Mouse (Mus musculus) T-helper 17 cell (primary cell): ENCODE measurements around the gene S100a10.

Experiments used
- in situ Hi-C, 2 experiments: fragments of 300-600 bp; cut with MboI, MseI; formaldehyde crosslinking; loops; 1 replicate in 1 of 2; 2 replicates in 1 of 2; pipeline ENCODE4 v1.15.1; 2025; ENCODE audit warnings: high pct_unique_total_duplicates in 2 of 2

S100a10 gene

DNA sequence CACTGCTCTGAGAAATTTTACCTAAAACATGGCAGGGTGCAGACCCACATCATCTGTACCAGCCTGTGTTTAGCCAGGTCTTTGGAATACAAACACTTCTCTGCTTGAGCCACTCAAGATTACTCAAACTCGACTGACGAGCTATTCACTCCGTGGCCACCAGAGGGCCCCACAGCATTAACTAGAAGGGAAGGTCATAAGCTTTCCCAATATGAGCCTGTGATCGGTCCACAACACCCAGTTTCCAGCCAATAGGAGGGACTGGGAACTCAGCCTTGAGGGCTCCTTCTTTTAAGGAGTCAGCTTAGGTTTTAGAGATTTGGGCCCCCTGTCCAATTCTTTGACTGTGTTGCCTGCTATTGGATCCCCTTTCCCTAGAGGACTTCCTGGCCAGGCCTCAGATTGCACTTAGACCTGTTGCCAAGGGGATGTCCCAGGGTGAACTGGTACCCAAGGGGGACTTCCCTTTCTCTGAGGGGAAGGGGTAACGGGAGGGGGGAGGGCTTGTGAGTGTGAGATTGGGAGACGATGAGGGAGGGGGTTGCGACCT lies 7.7 kb upstream of the S100a10 start:
- in situ Hi-C loops: loop anchor here in 1 of 2 experiments (5.0 kb wide), 1 partner anchor 55 kb away; no protein-coding TSS in a partner anchor

GRCm38 (mm10) chr3:93547749-93548540 lies 6.9 kb upstream of the S100a10 start:
- in situ Hi-C loops: loop anchor here in 1 of 2 experiments (5.0 kb wide), 1 partner anchor 54 kb away; no protein-coding TSS in a partner anchor

DNA sequence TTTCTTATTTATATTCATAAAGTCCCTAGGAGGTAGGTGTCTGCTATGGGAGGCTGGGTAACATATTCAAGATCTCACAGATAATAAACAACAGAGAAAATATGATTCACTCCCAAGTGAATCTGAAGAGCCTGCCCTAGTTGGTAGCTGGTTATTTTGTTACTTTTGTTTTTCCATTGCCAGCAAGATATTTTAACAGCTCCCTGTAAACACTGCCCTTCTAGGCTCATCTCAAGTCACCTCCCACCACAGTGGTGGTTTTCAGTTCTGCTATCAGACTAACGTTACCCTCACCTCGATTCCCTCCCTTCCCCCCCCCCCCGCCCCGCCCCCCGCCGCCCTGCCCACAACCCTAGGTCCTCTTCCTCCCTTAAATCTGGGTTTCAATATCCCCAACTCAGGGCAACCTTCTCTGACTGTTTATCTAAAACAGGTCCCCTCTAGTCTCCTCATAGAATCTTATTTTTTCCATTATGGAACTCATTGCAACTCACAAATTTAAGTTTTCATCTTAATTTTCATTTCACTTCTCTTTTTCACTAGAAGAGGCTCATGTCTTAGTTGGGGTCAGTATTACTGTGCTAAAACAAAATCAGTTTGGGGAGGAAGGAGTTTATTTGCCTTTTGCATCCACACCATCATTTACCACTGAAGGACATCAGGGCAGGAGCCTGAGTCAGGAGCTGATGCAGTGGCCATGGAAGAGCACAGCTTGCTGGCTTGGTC lies 6.2 kb upstream of the S100a10 start:
- in situ Hi-C loops: loop anchor here in 1 of 2 experiments (5.0 kb wide), 1 partner anchor 54 kb away; no protein-coding TSS in a partner anchor

DNA sequence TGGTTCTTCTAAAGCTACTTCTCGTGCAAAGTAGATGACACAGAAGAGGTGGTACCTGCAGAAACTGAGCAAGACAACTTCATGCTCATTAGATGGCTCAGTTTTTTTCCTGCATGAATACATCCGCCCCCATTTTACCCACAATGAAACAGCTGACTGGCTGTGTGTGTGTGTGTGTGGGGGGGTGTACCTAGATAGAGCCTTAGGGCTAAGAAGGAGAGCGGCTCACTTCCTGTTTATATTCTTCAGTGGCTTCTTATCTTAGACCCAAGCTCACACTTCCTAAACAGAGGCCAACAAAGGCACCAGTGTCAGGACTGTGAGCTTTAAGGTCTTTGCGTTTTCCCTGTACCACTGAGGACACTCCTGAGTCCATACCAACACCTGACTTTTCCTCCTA lies 4.9 kb upstream of the S100a10 start:
- in situ Hi-C loops: loop anchor here (5.0 to 25.0 kb wide), 4 partner anchors 43 to 1387 kb away; partner anchors contain the start of genes Pogz (in 1 of the 2) and Selenbp1 (in 1 of the 2)

GRCm38 (mm10) chr3:93551950-93552901 lies 2.7 kb upstream of the S100a10 start:
- in situ Hi-C loops: loop anchor here (5.0 to 25.0 kb wide), 4 partner anchors 45 to 1385 kb away; partner anchors contain the start of genes Pogz (in 1 of the 2) and Selenbp1 (in 1 of the 2)

DNA sequence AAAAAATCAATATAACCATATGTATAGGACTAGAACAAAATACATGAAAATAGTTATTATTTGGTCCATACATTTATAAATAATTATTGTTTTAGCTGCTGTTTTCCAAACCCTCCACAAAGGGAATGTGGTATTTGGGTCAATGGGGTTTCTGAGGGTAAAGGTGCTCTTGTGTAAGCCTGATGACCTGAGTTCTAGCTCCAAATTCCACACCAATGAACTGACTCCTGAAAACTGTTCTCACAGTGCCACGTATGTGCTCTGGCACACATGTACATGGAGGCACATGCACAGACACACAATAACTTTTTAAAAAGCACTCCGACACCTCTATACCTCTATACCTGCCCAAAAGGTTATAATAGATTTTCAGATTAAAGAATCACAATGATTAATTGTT lies 1.6 kb upstream of the S100a10 start:
- in situ Hi-C loops: loop anchor here (5.0 to 25.0 kb wide), 4 partner anchors 46 to 1384 kb away; partner anchors contain the start of genes Pogz (in 1 of the 2) and Selenbp1 (in 1 of the 2)

GRCm38 (mm10) chr3:93553765-93554378 lies 1.0 kb upstream of the S100a10 start:
- in situ Hi-C loops: loop anchor here (5.0 to 25.0 kb wide), 4 partner anchors 47 to 1383 kb away; partner anchors contain the start of genes Pogz (in 1 of the 2) and Selenbp1 (in 1 of the 2)

DNA sequence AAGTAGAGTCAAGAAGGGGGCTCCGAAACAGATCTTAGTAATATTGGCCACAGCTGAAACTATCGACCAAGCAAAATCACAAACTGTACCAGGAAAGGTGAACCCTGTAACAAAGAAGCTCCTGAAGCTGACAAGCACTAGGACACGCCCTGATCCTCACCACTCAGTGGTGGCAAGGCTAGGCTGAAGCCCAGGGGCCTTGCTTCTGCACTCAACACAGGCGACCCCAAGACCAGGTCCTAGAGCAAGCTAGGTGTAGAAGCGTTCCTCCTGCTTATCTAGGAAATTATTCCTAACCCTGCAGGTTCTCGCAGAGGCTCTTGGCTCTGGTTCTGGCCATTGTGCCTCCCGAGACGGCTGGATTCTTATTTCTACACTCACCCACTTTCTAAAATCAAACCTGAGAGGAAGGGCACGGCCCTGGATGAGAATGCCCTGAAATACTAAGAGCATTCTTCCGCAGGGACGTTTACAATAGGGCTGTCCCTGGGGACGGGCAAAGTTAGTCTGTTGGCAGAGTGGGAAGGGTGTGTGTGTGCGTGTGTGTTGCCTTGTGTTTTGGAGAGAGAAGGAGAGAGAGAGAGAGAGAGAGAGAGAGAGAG lies 400 bp upstream of the S100a10 start:
- in situ Hi-C loops: loop anchor here (5.0 to 25.0 kb wide), 4 partner anchors 47 to 1383 kb away; partner anchors contain the start of genes Pogz (in 1 of the 2) and Selenbp1 (in 1 of the 2)

- in situ Hi-C loops: loop anchor here (25.0 kb wide), 2 partner anchors 1281 to 1381 kb away; partner anchors contain the start of genes Pogz (in 1 of the 2) and Selenbp1 (in 1 of the 2)
Observed at GRCm38 (mm10) chr3:93555878-93556254, 986 bp downstream of the S100a10 start.

DNA sequence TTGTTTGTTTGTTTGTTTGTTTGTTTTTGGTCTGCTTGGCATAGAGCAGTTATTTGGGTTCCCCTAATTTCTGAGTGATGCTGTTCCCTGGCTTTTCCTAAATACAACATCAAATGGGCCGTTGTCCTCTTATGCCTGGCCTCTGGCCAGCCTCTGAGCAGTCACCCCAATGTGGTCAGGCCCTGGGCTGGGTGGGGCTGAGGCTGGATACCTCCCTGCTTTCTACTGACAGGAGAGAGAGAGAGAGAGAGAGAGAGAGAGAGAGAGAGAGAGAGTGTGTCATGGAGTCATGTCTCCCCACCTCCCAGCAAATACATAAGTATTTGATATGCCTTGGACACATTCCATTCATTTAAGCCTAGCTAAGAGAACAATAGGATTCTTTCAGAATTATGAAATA lies 1.7 kb downstream of the S100a10 start:
- in situ Hi-C loops: loop anchor here (25.0 kb wide), 2 partner anchors 1281 to 1381 kb away; partner anchors contain the start of genes Pogz (in 1 of the 2) and Selenbp1 (in 1 of the 2)

GRCm38 (mm10) chr3:93557471-93557870 lies 2.6 kb downstream of the S100a10 start:
- in situ Hi-C loops: loop anchor here (25.0 kb wide), 2 partner anchors 1280 to 1380 kb away; partner anchors contain the start of genes Pogz (in 1 of the 2) and Selenbp1 (in 1 of the 2)

GRCm38 (mm10) chr3:93559961-93560360 lies 5.1 kb downstream of the S100a10 start:
- in situ Hi-C loops: loop anchor here (25.0 kb wide), 2 partner anchors 1277 to 1377 kb away; partner anchors contain the start of genes Pogz (in 1 of the 2) and Selenbp1 (in 1 of the 2)

- in situ Hi-C loops: loop anchor here (25.0 kb wide), 2 partner anchors 1275 to 1375 kb away; partner anchors contain the start of genes Pogz (in 1 of the 2) and Selenbp1 (in 1 of the 2)
Observed at GRCm38 (mm10) chr3:93562372-93562771, 7.5 kb downstream of the S100a10 start.

- in situ Hi-C loops: loop anchor here (25.0 kb wide), 2 partner anchors 1274 to 1374 kb away; partner anchors contain the start of genes Pogz (in 1 of the 2) and Selenbp1 (in 1 of the 2)
Observed at GRCm38 (mm10) chr3:93563216-93563615, 8.3 kb downstream of the S100a10 start.

DNA sequence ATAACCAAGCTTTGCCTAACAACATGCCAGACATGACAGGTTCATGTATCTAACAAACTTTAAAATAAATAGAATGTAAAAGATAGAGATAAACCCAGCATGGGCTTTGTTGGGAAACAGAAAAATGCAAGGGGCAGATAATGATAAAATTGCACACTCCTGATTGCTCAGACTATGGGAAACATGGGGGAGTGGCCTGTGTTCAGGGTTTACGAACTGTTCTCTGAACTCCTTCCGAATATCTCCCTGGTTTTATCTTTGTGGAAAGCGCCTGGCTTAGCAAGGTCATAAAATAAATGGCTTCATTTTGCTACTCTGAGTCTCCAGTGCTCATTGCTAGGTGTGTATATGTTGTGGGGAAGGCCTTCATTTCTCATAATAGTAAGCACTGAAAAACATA lies 12.0 kb downstream of the S100a10 start:
- in situ Hi-C loops: loop anchor here (25.0 kb wide), 2 partner anchors 1270 to 1370 kb away; partner anchors contain the start of genes Pogz (in 1 of the 2) and Selenbp1 (in 1 of the 2)

GRCm38 (mm10) chr3:93567721-93568120 lies 12.8 kb downstream of the S100a10 start:
- in situ Hi-C loops: loop anchor here (25.0 kb wide), 2 partner anchors 1270 to 1370 kb away; partner anchors contain the start of genes Pogz (in 1 of the 2) and Selenbp1 (in 1 of the 2)

DNA sequence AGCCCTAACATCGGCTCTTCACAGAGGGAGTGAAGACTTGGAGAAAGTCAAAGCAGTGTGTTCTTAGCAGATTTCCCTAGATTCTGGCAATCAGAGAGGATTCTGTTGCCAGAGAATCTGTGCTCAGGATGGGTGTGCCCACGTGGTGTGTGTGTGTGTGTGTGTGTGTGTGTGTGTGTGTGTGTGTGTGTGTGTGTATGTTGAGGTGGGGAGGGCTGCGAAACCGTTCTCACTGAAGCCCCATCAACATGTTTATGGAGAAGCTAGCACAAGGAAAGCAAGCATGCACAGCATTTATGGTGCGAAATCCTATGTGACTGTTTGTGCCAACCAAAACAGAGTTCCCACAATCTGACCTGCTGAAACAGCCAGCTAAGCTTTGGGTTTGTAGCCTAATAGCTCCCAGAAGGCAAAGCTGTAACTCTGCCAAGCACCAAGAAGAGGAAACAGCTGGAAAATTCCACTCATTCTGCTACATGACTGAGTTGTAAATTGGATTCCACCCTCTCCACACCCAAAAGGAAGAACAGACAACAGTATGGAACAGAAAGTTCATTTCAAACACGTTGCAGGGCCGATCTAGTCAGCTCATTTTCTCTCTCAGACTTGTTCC lies 13.7 kb downstream of the S100a10 start:
- in situ Hi-C loops: loop anchor here (25.0 kb wide), 2 partner anchors 1269 to 1369 kb away; partner anchors contain the start of genes Pogz (in 1 of the 2) and Selenbp1 (in 1 of the 2)

GRCm38 (mm10) chr3:93569046-93569445 lies 14.2 kb downstream of the S100a10 start:
- in situ Hi-C loops: loop anchor here (25.0 kb wide), 2 partner anchors 1268 to 1368 kb away; partner anchors contain the start of genes Pogz (in 1 of the 2) and Selenbp1 (in 1 of the 2)
